Mouse (Mus musculus) heart, embryonic 12.5 days (tissue): ENCODE data around the gene Hivep3. TPM values are rescaled to one million over a fixed set of nuclear protein-coding genes. Genes with fewer than 3 reads are reported as not detected.

Source experiments
- ATAC-seq: fragments of 200-750 bp; cut with Nextera tagmentation; 2 replicates; pipeline ENCODE4 v1.8.0; 2017; ENCODE audit warnings: moderate TSS enrichment, moderate library complexity; ENCODE audit not compliant: insufficient number of reproducible peaks, low FRiP score
- H3K27ac ChIP-seq: fragments of 300-500 bp; sonication (generic); 2 replicates; pipeline ENCODE4 v1.5.1; 2016; ENCODE audit warnings: mild to moderate bottlenecking, moderate library complexity; ENCODE audit not compliant: poor library complexity, severe bottlenecking
- H3K27me3 ChIP-seq: fragments of 300-500 bp; sonication (generic); replicated peaks from 2 replicates; pipeline ENCODE4 v1.6.1; 2016; ENCODE audit warnings: mild to moderate bottlenecking, moderate library complexity
- H3K36me3 ChIP-seq: fragments of 300-500 bp; sonication (generic); 2 replicates; pipeline ENCODE4 v1.6.1; 2016; ENCODE audit warnings: mild to moderate bottlenecking, moderate library complexity
- H3K4me1 ChIP-seq: fragments of 300-500 bp; sonication (generic); replicated peaks from 2 replicates; pipeline ENCODE4 v1.6.1; 2016; ENCODE audit warnings: mild to moderate bottlenecking
- H3K4me2 ChIP-seq: fragments of 300-500 bp; sonication (generic); 2 replicates; pipeline ENCODE4 v1.6.1; 2016; ENCODE audit warnings: mild to moderate bottlenecking, moderate library complexity
- H3K4me3 ChIP-seq: fragments of 300-500 bp; sonication (generic); 2 replicates; pipeline ENCODE4 v1.5.1; 2016; ENCODE audit warnings: mild to moderate bottlenecking
- H3K9ac ChIP-seq: fragments of 300-500 bp; sonication (generic); 2 replicates; pipeline ENCODE4 v1.6.1; 2016; ENCODE audit warnings: mild to moderate bottlenecking, moderate library complexity
- H3K9me3 ChIP-seq: fragments of 300-500 bp; sonication (generic); replicated peaks from 2 replicates; pipeline ENCODE4 v1.6.1; 2016; ENCODE audit warnings: mild to moderate bottlenecking, moderate library complexity
- WGBS: fragments of 180-500 bp; shearing (Covaris S2); methylation state at CpG from one replicate; pipeline ENCODE4 v1.1.7; 2016; 5-methylcytosine and 5-hydroxymethylcytosine counted together
- polyA plus RNA-seq: library from polyadenylated mRNA; unstranded; fragments of >200 nt; fragmentation: Nextera tagmentation; extraction: Ambion mirVana; gene quantifications from 2 replicates; pipeline ENCODE4 v1.2.1, GENCODE M21; 2016

Hivep3 gene
- polyA plus RNA-seq, 1 experiment from 2014 or later, result 6.1 TPM

- WGBS, result 60% methylated on average over 4 of the region's 4 CpGs
- Histone ChIP-seq H3K27ac (no peak overlapping the region), H3K4me3 (no peak overlapping the region), H3K36me3 (no peaks in the 10 kb centered on the region), H3K27me3 (no peaks in the 10 kb centered on the region), H3K9ac (no peak overlapping the region), H3K9me3 (no peaks in the 10 kb centered on the region), H3K4me2 (no peak overlapping the region), H3K4me1 (peaks cover 11% of the 10 kb centered on the region)
- no peak for ATAC-seq
Measured at GRCm38 (mm10) chr4:119991758-119992157, 258.2 kb downstream of the Hivep3 start.

GRCm38 (mm10) chr4:119996377-119996776, 262.8 kb downstream of the Hivep3 start:
- Histone ChIP-seq H3K27ac (no peak overlapping the region), H3K9me3 (no peaks in the 10 kb centered on the region), H3K27me3 (no peaks in the 10 kb centered on the region), H3K4me1 (peaks cover 8% of the 10 kb centered on the region), H3K4me3 (no peak overlapping the region), H3K4me2 (no peak overlapping the region), H3K36me3 (no peaks in the 10 kb centered on the region), H3K9ac (no peak overlapping the region)
- no peak for ATAC-seq
- 89% methylated on average over 1 of the region's 1 CpGs for WGBS

DNA sequence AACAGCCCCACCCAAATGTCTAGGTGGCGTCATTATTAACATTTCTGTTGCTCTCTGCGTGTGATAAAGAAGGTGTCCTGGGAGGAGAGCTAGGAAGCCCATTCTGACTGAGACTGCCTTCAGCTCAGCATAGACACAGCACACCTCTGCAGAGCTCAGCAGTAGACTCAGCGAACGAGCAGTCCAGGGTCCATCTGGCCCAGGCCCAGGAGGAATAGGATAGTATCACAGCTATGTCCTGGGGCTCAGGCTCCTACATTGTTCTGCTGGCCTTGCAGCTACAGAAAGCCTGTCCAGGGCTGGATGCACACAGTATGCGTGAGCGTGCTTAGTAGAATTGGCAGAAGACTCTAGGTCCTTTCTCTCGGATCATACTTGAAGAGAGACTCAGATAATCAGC, 263.8 kb downstream of the Hivep3 start:
- no peaks in the 10 kb centered on the region for H3K9me3 ChIP-seq
- H3K4me2 ChIP-seq, result no peak overlapping the region
- WGBS, result 79% methylated on average over 7 of the region's 7 CpGs
- no peak overlapping the region for H3K4me3 ChIP-seq
- no peak overlapping the region for H3K27ac ChIP-seq
- no peak overlapping the region for H3K9ac ChIP-seq
- ATAC-seq, result no peak
- no peaks in the 10 kb centered on the region for H3K36me3 ChIP-seq
- H3K27me3 ChIP-seq, result no peaks in the 10 kb centered on the region
- peaks cover under 1% of the 10 kb centered on the region for H3K4me1 ChIP-seq

DNA sequence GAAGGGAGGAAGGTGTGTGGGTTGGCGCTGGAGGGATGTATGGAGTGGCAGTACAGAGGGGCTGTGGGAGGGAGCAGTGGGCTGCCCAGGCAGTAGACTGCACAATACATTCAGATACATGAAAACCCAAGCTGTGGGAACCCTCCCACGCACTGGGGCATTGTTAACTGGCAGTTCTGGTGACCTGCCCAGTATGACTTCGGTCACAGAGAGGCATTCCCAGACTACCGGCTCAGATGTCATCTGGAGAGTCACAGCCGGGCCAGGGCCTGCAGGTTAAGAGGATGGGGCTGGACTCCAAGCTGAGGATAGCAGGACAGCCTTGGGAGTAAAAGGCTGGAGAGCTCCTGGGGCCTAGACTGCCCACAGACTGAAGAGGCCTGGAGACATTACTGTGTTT, 265.3 kb downstream of the Hivep3 start:
- Histone ChIP-seq H3K36me3 (no peaks in the 10 kb centered on the region), H3K9me3 (no peaks in the 10 kb centered on the region), H3K27ac (no peak overlapping the region), H3K4me1 (no peaks in the 10 kb centered on the region; the same call in 1 of the 2 replicates), H3K9ac (no peak overlapping the region), H3K4me2 (no peak overlapping the region), H3K4me3 (no peak overlapping the region), H3K27me3 (no peaks in the 10 kb centered on the region)
- ATAC-seq, result no peak
- WGBS, result 62% methylated on average over 5 of the region's 5 CpGs

DNA sequence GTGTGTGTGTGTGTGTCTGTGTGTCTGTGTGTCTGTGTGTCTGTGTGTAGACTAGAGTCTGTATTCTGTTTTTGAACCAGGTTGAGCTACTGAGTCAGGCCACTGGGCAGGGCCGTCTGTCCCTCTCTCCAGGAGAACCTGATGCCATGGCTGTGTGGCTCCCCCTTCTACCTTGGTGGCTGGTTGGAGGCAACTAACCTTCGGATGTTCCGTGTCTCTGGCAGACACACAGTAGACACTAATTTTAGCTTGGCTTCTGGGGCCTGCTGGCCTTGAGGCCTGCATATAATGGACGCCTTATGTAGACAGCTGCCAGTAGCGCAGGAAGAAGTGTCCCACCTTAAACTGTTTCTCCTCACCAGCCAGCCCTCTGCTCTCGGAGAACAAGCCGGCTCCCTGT, 267.3 kb downstream of the Hivep3 start:
- no peaks in the 10 kb centered on the region for H3K9me3 ChIP-seq
- H3K27ac ChIP-seq, result no peak overlapping the region
- H3K4me3 ChIP-seq, result no peak overlapping the region
- no peaks in the 10 kb centered on the region for H3K36me3 ChIP-seq
- H3K27me3 ChIP-seq, result no peaks in the 10 kb centered on the region
- no peak overlapping the region for H3K4me2 ChIP-seq
- ATAC-seq, result no peak
- 63% methylated on average over 7 of the region's 7 CpGs for WGBS
- no peaks in the 10 kb centered on the region; the same call in 1 of the 2 replicates for H3K4me1 ChIP-seq
- H3K9ac ChIP-seq, result 0 out of 2 replicates have a peak overlapping the region, but pooled peaks have one; percentile 42

DNA sequence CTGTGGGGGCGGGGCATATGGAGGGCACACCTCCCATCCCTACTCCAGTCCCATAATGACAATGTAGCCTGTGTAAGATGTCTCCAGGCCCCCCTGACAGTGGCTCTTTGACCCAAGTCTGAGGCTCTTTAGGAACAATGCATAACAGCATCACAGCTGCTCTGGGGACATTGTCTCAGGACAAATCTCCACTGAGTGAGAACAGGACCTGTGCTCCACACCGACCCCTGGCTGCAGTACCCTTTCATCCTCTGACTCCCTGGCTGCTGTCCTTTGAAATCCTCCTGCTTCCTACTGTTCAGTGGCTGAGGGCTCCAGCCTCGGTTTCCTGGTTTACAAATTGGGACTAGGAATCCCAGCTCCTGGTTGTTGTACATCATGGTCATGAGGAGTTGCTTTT, 269.4 kb downstream of the Hivep3 start:
- Histone ChIP-seq H3K4me2 (no peak overlapping the region), H3K9me3 (no peaks in the 10 kb centered on the region), H3K4me3 (no peak overlapping the region), H3K9ac (no peak overlapping the region), H3K27me3 (no peaks in the 10 kb centered on the region), H3K4me1 (no peaks in the 10 kb centered on the region; the same call in none of the 2 replicates), H3K36me3 (no peaks in the 10 kb centered on the region), H3K27ac (no peak overlapping the region)
- no peak for ATAC-seq
- WGBS, result 49% methylated on average over 3 of the region's 3 CpGs

- H3K4me3 ChIP-seq, result no peak overlapping the region
- no peak overlapping the region for H3K27ac ChIP-seq
- no peak for ATAC-seq
- no peaks in the 10 kb centered on the region for H3K9me3 ChIP-seq
- no peak overlapping the region for H3K9ac ChIP-seq
- WGBS, result 72% methylated on average over 6 of the region's 6 CpGs
- peaks cover under 1% of the 10 kb centered on the region for H3K4me1 ChIP-seq
- no peak overlapping the region for H3K4me2 ChIP-seq
- 0 out of 2 replicates have a peak, but pooled peaks cover under 1% of the 10 kb centered on the region for H3K27me3 ChIP-seq
- no peaks in the 10 kb centered on the region for H3K36me3 ChIP-seq
Measured at GRCm38 (mm10) chr4:120006046-120006445, 272.5 kb downstream of the Hivep3 start.

GRCm38 (mm10) chr4:120007889-120008288, 274.3 kb downstream of the Hivep3 start:
- H3K9ac ChIP-seq, result no peak overlapping the region
- no peak overlapping the region for H3K4me2 ChIP-seq
- no peaks in the 10 kb centered on the region for H3K36me3 ChIP-seq
- peaks cover 5% of the 10 kb centered on the region; the same call in 1 of the 2 replicates for H3K27me3 ChIP-seq
- no peaks in the 10 kb centered on the region for H3K9me3 ChIP-seq
- peaks cover 10% of the 10 kb centered on the region for H3K4me1 ChIP-seq
- no peak overlapping the region for H3K4me3 ChIP-seq
- ATAC-seq, result no peak
- WGBS, result 59% methylated on average over 3 of the region's 3 CpGs
- no peak overlapping the region for H3K27ac ChIP-seq

GRCm38 (mm10) chr4:120009151-120009550, 275.6 kb downstream of the Hivep3 start:
- Histone ChIP-seq H3K4me1 (peaks cover 10% of the 10 kb centered on the region), H3K9ac (no peak overlapping the region), H3K9me3 (no peaks in the 10 kb centered on the region), H3K27ac (no peak overlapping the region), H3K4me2 (no peak overlapping the region), H3K4me3 (no peak overlapping the region), H3K27me3 (peaks cover 5% of the 10 kb centered on the region; the same call in 1 of the 2 replicates), H3K36me3 (no peaks in the 10 kb centered on the region)
- WGBS, result 66% methylated on average over 2 of the region's 2 CpGs
- no peak for ATAC-seq

DNA sequence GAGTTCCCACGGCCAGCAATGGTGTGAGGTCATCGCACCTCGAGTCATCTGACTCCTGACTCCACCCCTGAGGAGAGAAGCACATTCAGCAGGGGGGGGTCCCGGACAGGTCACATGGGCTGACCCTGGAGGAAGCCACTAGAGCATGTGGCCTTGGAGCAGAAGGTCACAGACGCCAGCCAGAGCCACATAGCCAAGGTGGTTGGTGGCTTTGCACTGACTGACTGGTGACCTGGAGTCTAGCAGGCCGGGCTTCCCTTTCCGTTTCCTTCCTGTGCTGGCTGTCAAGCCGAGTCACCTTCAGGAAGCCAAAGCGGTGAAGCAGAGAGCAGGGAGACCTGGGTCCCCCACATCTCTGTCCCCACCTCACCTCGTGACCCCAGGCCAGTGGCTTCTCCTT, 278.2 kb downstream of the Hivep3 start:
- Histone ChIP-seq H3K9ac (no peak overlapping the region), H3K4me1 (peaks cover 10% of the 10 kb centered on the region), H3K27ac (no peak overlapping the region), H3K4me3 (no peak overlapping the region), H3K36me3 (no peaks in the 10 kb centered on the region), H3K4me2 (no peak overlapping the region), H3K27me3 (peaks cover 5% of the 10 kb centered on the region; the same call in 1 of the 2 replicates), H3K9me3 (no peaks in the 10 kb centered on the region)
- ATAC-seq, result peak; percentile 42; the same call in 1 of the 2 replicates
- 61% methylated on average over 10 of the region's 10 CpGs for WGBS

DNA sequence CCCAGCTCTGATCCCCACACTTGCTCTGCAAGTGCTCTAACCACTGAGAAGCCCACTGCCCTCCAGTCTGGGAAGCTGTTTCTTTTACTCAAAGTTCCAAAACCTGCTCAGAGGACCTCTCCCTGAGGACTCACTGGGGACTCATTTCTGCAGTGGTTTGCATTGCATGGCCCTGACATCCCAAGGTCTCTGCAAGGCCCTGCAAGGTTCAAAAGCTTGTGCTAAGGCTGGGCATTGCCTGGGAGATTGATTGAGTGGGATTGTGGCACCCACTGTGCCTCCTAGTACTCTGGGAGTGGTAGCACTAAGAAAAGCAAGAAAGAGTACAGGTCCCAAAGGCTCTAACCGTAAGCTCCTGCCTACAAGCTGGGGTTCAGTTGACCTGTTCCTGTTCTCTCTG, 279.3 kb downstream of the Hivep3 start:
- no peak overlapping the region for H3K4me2 ChIP-seq
- 92% methylated on average over 1 of the region's 1 CpGs for WGBS
- H3K27ac ChIP-seq, result no peak overlapping the region
- no peak overlapping the region for H3K4me3 ChIP-seq
- H3K27me3 ChIP-seq, result peaks cover 5% of the 10 kb centered on the region; the same call in 1 of the 2 replicates
- peaks cover 10% of the 10 kb centered on the region; the same call in 1 of the 2 replicates for H3K4me1 ChIP-seq
- no peaks in the 10 kb centered on the region for H3K36me3 ChIP-seq
- no peak overlapping the region for H3K9ac ChIP-seq
- no peaks in the 10 kb centered on the region for H3K9me3 ChIP-seq
- no peak for ATAC-seq

GRCm38 (mm10) chr4:120018426-120018825, 284.8 kb downstream of the Hivep3 start:
- WGBS, result 76% methylated on average over 5 of the region's 5 CpGs
- no peak overlapping the region for H3K27ac ChIP-seq
- ATAC-seq, result no peak

More at GRCm38 (mm10) chr4:120018426-120018825, 284.8 kb downstream of the Hivep3 start:
- Histone ChIP-seq H3K36me3 (no peaks in the 10 kb centered on the region), H3K9me3 (no peaks in the 10 kb centered on the region), H3K4me3 (no peak overlapping the region), H3K27me3 (peaks cover 9% of the 10 kb centered on the region), H3K4me1 (no peaks in the 10 kb centered on the region), H3K9ac (no peak overlapping the region), H3K4me2 (no peak overlapping the region)
